ENCODE assay signal across 13 mouse cellular contexts in the genomic region with DNA sequence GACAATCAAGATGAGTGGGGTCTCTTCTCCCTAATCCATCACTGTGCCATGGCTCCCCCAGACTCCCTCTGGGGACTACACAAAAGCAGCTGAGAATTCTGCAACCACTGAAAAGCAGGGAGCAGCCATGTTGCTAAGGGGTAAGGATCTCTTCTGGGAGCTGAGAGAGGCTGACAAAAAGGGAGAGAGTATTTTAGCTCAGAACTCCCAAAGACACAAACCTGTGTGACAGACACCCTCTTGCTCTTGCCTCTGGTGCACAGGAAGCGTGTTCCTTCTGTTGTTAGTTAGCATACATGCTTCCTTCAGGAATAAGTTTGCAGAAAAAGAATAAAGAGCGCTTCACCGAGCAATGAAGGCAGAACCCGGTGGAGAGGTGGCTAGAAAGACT. TPM values are rescaled to one million over a fixed set of nuclear protein-coding genes. Genes with fewer than 3 reads are reported as not detected.
DNase-seq lines count a peak whose midpoint lies in the region; ATAC-seq and TF ChIP-seq lines count a peak whose summit lies in the region.
"Had no signal": no experiment of that assay in that cellular context is flagged by ENCODE, and none has a peak within 500 bp of the region (broad histone marks: within the 10 kb centered on the region; RNA-seq: fewer than 3 reads in every experiment).

No protein-coding gene starts in this region.

- no peaks in the 10 kb centered on the region for H3K36me3 ChIP-seq in neural tube, embryonic 11.5 days (ENCODE audit: control insufficient read depth, insufficient read depth, low read length)
- H3K36me3 ChIP-seq in forebrain, embryonic 13.5 days (ENCODE audit: poor library complexity, severe bottlenecking) = 0 out of 2 replicates have a peak, but pooled peaks cover 1% of the 10 kb centered on the region
- no peaks in the 10 kb centered on the region for H3K36me3 ChIP-seq in limb, embryonic 13.5 days
- H3K36me3 ChIP-seq in neural tube, embryonic 15.5 days = no peaks in the 10 kb centered on the region
- no peaks in the 10 kb centered on the region for H3K36me3 ChIP-seq in intestine, postnatal 0 days (ENCODE audit: control insufficient read depth, insufficient read depth)
- H3K36me3 ChIP-seq: lung, embryonic 15.5 days had no signal

- 53% methylated on average over 4 of the region's 4 CpGs for WGBS in neural tube, embryonic 11.5 days
- 17% methylated on average over 4 of the region's 4 CpGs for WGBS in forebrain, embryonic 13.5 days
- 36% methylated on average over 4 of the region's 4 CpGs for WGBS in limb, embryonic 13.5 days
- 23% methylated on average over 4 of the region's 4 CpGs for WGBS in neural tube, embryonic 15.5 days
- WGBS in intestine, postnatal 0 days = 76% methylated on average over 4 of the region's 4 CpGs

- no peak for DNase-seq in neural tube, embryonic 11.5 days (ENCODE audit: low spot score)
- no peak for DNase-seq in neural tube, embryonic 10.5 days (ENCODE audit: extremely low spot score, low spot score)
- no peak for DNase-seq in heart, postnatal 10 days
- DNase-seq in kidney, postnatal 4 days = no peak
- DNase-seq: kidney, postnatal 36 days; right cerebral cortex, adult 18-20 months had no signal

- ATAC-seq in neural tube, embryonic 11.5 days (ENCODE audit: insufficient read depth, low FRiP score, low TSS enrichment) = no peak
- no peak for ATAC-seq in forebrain, embryonic 13.5 days
- no peak for ATAC-seq in limb, embryonic 13.5 days (ENCODE audit: low FRiP score, low read depth)
- no peak for ATAC-seq in neural tube, embryonic 15.5 days (ENCODE audit: low FRiP score)
- no peak for ATAC-seq in intestine, postnatal 0 days

- H3K9ac ChIP-seq in neural tube, embryonic 11.5 days (ENCODE audit: low read length) = peak overlapping the region; percentile 33
- H3K9ac ChIP-seq in forebrain, embryonic 13.5 days = peak overlapping the region; percentile 62
- H3K9ac ChIP-seq in limb, embryonic 13.5 days = no peak overlapping the region
- no peak overlapping the region for H3K9ac ChIP-seq in neural tube, embryonic 15.5 days (replicated peaks)
- H3K9ac ChIP-seq in intestine, postnatal 0 days (ENCODE audit: low read depth, low read length) = no peak overlapping the region
- H3K9ac ChIP-seq: lung, embryonic 15.5 days had no signal

- no peaks in the 10 kb centered on the region for H3K9me3 ChIP-seq in neural tube, embryonic 11.5 days (ENCODE audit: control insufficient read depth, low read length)
- H3K9me3 ChIP-seq in forebrain, embryonic 13.5 days (replicated peaks) = no peaks in the 10 kb centered on the region
- H3K9me3 ChIP-seq in limb, embryonic 13.5 days = no peaks in the 10 kb centered on the region
- no peaks in the 10 kb centered on the region for H3K9me3 ChIP-seq in neural tube, embryonic 15.5 days (replicated peaks)
- H3K9me3 ChIP-seq in intestine, postnatal 0 days (ENCODE audit: control insufficient read depth) = no peaks in the 10 kb centered on the region
- H3K9me3 ChIP-seq: lung, embryonic 15.5 days had no signal

- H3K27me3 ChIP-seq in neural tube, embryonic 11.5 days (ENCODE audit: control insufficient read depth, insufficient read depth, low read length) = no peaks in the 10 kb centered on the region
- no peaks in the 10 kb centered on the region for H3K27me3 ChIP-seq in forebrain, embryonic 13.5 days
- no peaks in the 10 kb centered on the region for H3K27me3 ChIP-seq in limb, embryonic 13.5 days
- H3K27me3 ChIP-seq in neural tube, embryonic 15.5 days (replicated peaks) = no peaks in the 10 kb centered on the region
- H3K27me3 ChIP-seq in intestine, postnatal 0 days (replicated peaks; ENCODE audit: control insufficient read depth, insufficient read depth, low read length) = no peaks in the 10 kb centered on the region
- H3K27me3 ChIP-seq: lung, embryonic 15.5 days had no signal

- intact Hi-C loops in heart, postnatal 10 days (cut with DNase I) = no loop called here

- no peak overlapping the region for H3K27ac ChIP-seq in neural tube, embryonic 11.5 days (ENCODE audit: low read depth, low read length)
- peak overlapping the region; percentile 66 for H3K27ac ChIP-seq in forebrain, embryonic 13.5 days
- peak overlapping the region; percentile 12; the same call in 1 of the 2 replicates for H3K27ac ChIP-seq in limb, embryonic 13.5 days
- peak overlapping the region; percentile 28; the same call in 1 of the 2 replicates for H3K27ac ChIP-seq in neural tube, embryonic 15.5 days (replicated peaks)
- H3K27ac ChIP-seq in intestine, postnatal 0 days (ENCODE audit: low read depth, low read length) = no peak overlapping the region
- H3K27ac ChIP-seq: lung, embryonic 15.5 days had no signal

- H3K4me3 ChIP-seq in neural tube, embryonic 11.5 days (ENCODE audit: low read depth, low read length) = no peak overlapping the region
- peak overlapping the region; percentile 54 for H3K4me3 ChIP-seq in forebrain, embryonic 13.5 days
- no peak overlapping the region for H3K4me3 ChIP-seq in limb, embryonic 13.5 days
- peak overlapping the region; percentile 67 for H3K4me3 ChIP-seq in neural tube, embryonic 15.5 days (replicated peaks)
- H3K4me3 ChIP-seq in intestine, postnatal 0 days (ENCODE audit: low read depth, low read length) = no peak overlapping the region
- H3K4me3 ChIP-seq: lung, embryonic 15.5 days had no signal

- no peak for TF ChIP-seq CTCF in intestine, postnatal 0 days (IDR thresholded peaks at IDR 0.05; ENCODE audit: low read depth)

- peak overlapping the region; percentile 70 for H3K4me2 ChIP-seq in neural tube, embryonic 11.5 days (ENCODE audit: low read depth)
- peak overlapping the region; percentile 77 for H3K4me2 ChIP-seq in forebrain, embryonic 13.5 days
- peak overlapping the region; percentile 19 for H3K4me2 ChIP-seq in limb, embryonic 13.5 days (replicated peaks)
- peak overlapping the region; percentile 70 for H3K4me2 ChIP-seq in neural tube, embryonic 15.5 days
- no peak overlapping the region for H3K4me2 ChIP-seq in intestine, postnatal 0 days (replicated peaks; ENCODE audit: low read depth)
- H3K4me2 ChIP-seq: lung, embryonic 15.5 days had no signal

- H3K4me1 ChIP-seq in neural tube, embryonic 11.5 days (ENCODE audit: control insufficient read depth, insufficient read depth, low read length) = peaks cover 20% of the 10 kb centered on the region
- H3K4me1 ChIP-seq in forebrain, embryonic 13.5 days = peaks cover 77% of the 10 kb centered on the region
- H3K4me1 ChIP-seq in limb, embryonic 13.5 days = peaks cover 48% of the 10 kb centered on the region
- peaks cover 64% of the 10 kb centered on the region for H3K4me1 ChIP-seq in neural tube, embryonic 15.5 days
- H3K4me1 ChIP-seq in intestine, postnatal 0 days (replicated peaks; ENCODE audit: control insufficient read depth, insufficient read depth, low read length) = 0 out of 2 replicates have a peak, but pooled peaks cover 4% of the 10 kb centered on the region

RNA-seq across cellular contexts. Expression of gene Gm6525, which starts 44.1 kb away (rescaled TPM):
- 0.76 and 0.95 TPM in 2 replicates for polyA plus RNA-seq in neural tube, embryonic 11.5 days (2014; fragmentation: Nextera tagmentation; extraction: Ambion mirVana)
- polyA plus RNA-seq in forebrain, embryonic 13.5 days (2015; fragmentation: Nextera tagmentation; extraction: Ambion mirVana) = 3.7 and 4.1 TPM in 2 replicates
- 1.3 and 1.5 TPM in 2 replicates for polyA plus RNA-seq in limb, embryonic 13.5 days (2015; fragmentation: Nextera tagmentation; extraction: Ambion mirVana)
- 1.9 and 2.4 TPM in 2 replicates for polyA plus RNA-seq in neural tube, embryonic 15.5 days (2015; fragmentation: Nextera tagmentation; extraction: Ambion mirVana)
- 0.56 and 0.93 TPM in 2 replicates for polyA plus RNA-seq in intestine, postnatal 0 days (2015; fragmentation: Nextera tagmentation; extraction: Ambion mirVana)
- under 1 TPM in 1 of 2 experiments, not detected in 1; 0.25 TPM for total RNA-seq in heart, postnatal 10 days (2021)
- total RNA-seq: heart, adult 8-10 months; left cerebral cortex, postnatal 36 days had no signal

Comparison
In these comparisons a context has a peak if more than half of its experiments do, and no peak if none do; other contexts are left out.
1. H3K27ac ChIP-seq: peak in forebrain, embryonic 13.5 days (single experiment), limb, embryonic 13.5 days (single experiment) and neural tube, embryonic 15.5 days (single experiment); none in neural tube, embryonic 11.5 days (single experiment) and intestine, postnatal 0 days (single experiment).
2. H3K4me3 ChIP-seq: peak in forebrain, embryonic 13.5 days (single experiment) and neural tube, embryonic 15.5 days (single experiment); none in neural tube, embryonic 11.5 days (single experiment), limb, embryonic 13.5 days (single experiment) and intestine, postnatal 0 days (single experiment).
3. H3K9ac ChIP-seq: peak in neural tube, embryonic 11.5 days (single experiment) and forebrain, embryonic 13.5 days (single experiment); none in limb, embryonic 13.5 days (single experiment), neural tube, embryonic 15.5 days (single experiment) and intestine, postnatal 0 days (single experiment).